Mouse (Mus musculus): ENCODE results near the gene Rabl2. TPM values are rescaled to one million over a fixed set of nuclear protein-coding genes. Genes with fewer than 3 reads are reported as not detected.
A peak's percentile ranks its signal among the peaks of the same experiment; 100 is the strongest.

Rabl2 gene
- 48.2 and 49.7 TPM in 2 replicates for total RNA-seq (2014; rRNA removed)
- 68.1 and 70.1 TPM in 2 replicates for polyA plus RNA-seq (2015; fragmentation: Nextera tagmentation; extraction: Ambion mirVana)

GRCm38 (mm10) chr15:89591723-89592455 lies at the start of gene Rabl2:
TSS of gene Rabl2 (minus strand) at chr15:89591923.
- peak; percentile 53 for TF ChIP-seq CTCF (IDR thresholded peaks at IDR 0.05)
- H3K4me2 ChIP-seq (ENCODE audit: low read depth, low read length, poor library complexity, severe bottlenecking), result peak within 1 kb of the TSS; percentile 80
- no peaks in the 10 kb centered on the region for H3K9me3 ChIP-seq (ENCODE audit: low read length)
- H3K4me3 ChIP-seq (ENCODE audit: low read depth, low read length), result peak within 1 kb of the TSS; percentile 59
- peak; percentile 93 for DNase-seq (ENCODE audit: low spot score)
- peak; percentile 94 for ATAC-seq (ENCODE audit: low FRiP score)
- H3K36me3 ChIP-seq (ENCODE audit: insufficient read depth, low read length), result peaks cover 8% of the 10 kb centered on the region; the same call in 1 of the 2 replicates
- under 1% methylated on average over 35 of the region's 35 CpGs for WGBS
- no peaks in the 10 kb centered on the region for H3K27me3 ChIP-seq (ENCODE audit: insufficient read depth, low read length)
- H3K27ac ChIP-seq (ENCODE audit: low read depth, low read length), result peak within 1 kb of the TSS; percentile 72
- no peaks in the 10 kb centered on the region for H3K4me1 ChIP-seq (ENCODE audit: insufficient read depth, low read length)
- peak within 1 kb of the TSS; percentile 58 for H3K9ac ChIP-seq (replicated peaks; ENCODE audit: low read length, poor library complexity, severe bottlenecking)

- no peaks in the 10 kb centered on the region for H3K27me3 ChIP-seq (ENCODE audit: insufficient read depth, low read length)
- WGBS, result 1% methylated on average over 6 of the region's 6 CpGs
- H3K9me3 ChIP-seq (ENCODE audit: low read length), result no peaks in the 10 kb centered on the region
- no peak overlapping the region for H3K27ac ChIP-seq (ENCODE audit: low read depth, low read length)
- peak; percentile 88 for DNase-seq (ENCODE audit: low spot score)
- ATAC-seq (ENCODE audit: low FRiP score), result 0 out of 2 replicates have a peak, but pooled peaks have one; percentile 56
- no peaks in the 10 kb centered on the region for H3K36me3 ChIP-seq (ENCODE audit: insufficient read depth, low read length)
- H3K4me2 ChIP-seq (ENCODE audit: low read depth, low read length, poor library complexity, severe bottlenecking), result no peak overlapping the region
- no peak overlapping the region for H3K4me3 ChIP-seq (ENCODE audit: low read depth, low read length)
- H3K4me1 ChIP-seq (ENCODE audit: insufficient read depth, low read length), result no peaks in the 10 kb centered on the region
- TF ChIP-seq CTCF (IDR thresholded peaks at IDR 0.05), result peak; percentile 100
- H3K9ac ChIP-seq (replicated peaks; ENCODE audit: low read length, poor library complexity, severe bottlenecking), result no peak overlapping the region
Observed at GRCm38 (mm10) chr15:89623626-89623959, 31.9 kb upstream of the Rabl2 start.

GRCm38 (mm10) chr15:89622959-89623625 lies 31.4 kb upstream of the Rabl2 start:
- Histone ChIP-seq H3K9me3 (ENCODE audit: low read length) (no peaks in the 10 kb centered on the region), H3K27me3 (ENCODE audit: insufficient read depth, low read length) (no peaks in the 10 kb centered on the region), H3K27ac (ENCODE audit: low read depth, low read length) (no peak overlapping the region), H3K4me2 (ENCODE audit: low read depth, low read length, poor library complexity, severe bottlenecking) (no peak overlapping the region), H3K36me3 (ENCODE audit: insufficient read depth, low read length) (no peaks in the 10 kb centered on the region), H3K4me1 (ENCODE audit: insufficient read depth, low read length) (no peaks in the 10 kb centered on the region), H3K4me3 (ENCODE audit: low read depth, low read length) (no peak overlapping the region), H3K9ac (replicated peaks; ENCODE audit: low read length, poor library complexity, severe bottlenecking) (no peak overlapping the region)
- ATAC-seq (ENCODE audit: low FRiP score), result no peak
- TF ChIP-seq CTCF (IDR thresholded peaks at IDR 0.05), result no peak
- 57% methylated on average over 5 of the region's 5 CpGs for WGBS
- no peak for DNase-seq (ENCODE audit: low spot score)

- Histone ChIP-seq H3K27ac (ENCODE audit: low read depth, low read length) (no peak overlapping the region), H3K4me2 (ENCODE audit: low read depth, low read length, poor library complexity, severe bottlenecking) (no peak overlapping the region), H3K27me3 (ENCODE audit: insufficient read depth, low read length) (no peaks in the 10 kb centered on the region), H3K4me3 (ENCODE audit: low read depth, low read length) (no peak overlapping the region), H3K36me3 (ENCODE audit: insufficient read depth, low read length) (no peaks in the 10 kb centered on the region), H3K9ac (replicated peaks; ENCODE audit: low read length, poor library complexity, severe bottlenecking) (no peak overlapping the region), H3K4me1 (ENCODE audit: insufficient read depth, low read length) (no peaks in the 10 kb centered on the region), H3K9me3 (ENCODE audit: low read length) (no peaks in the 10 kb centered on the region)
- DNase-seq (ENCODE audit: low spot score) (peak; percentile 56), ATAC-seq (ENCODE audit: low FRiP score) (no peak)
- 73% methylated on average over 12 of the region's 12 CpGs for WGBS
- peak; percentile 96 for TF ChIP-seq CTCF (IDR thresholded peaks at IDR 0.05)
Observed at GRCm38 (mm10) chr15:89622312-89622958, 30.7 kb upstream of the Rabl2 start.

- Histone ChIP-seq H3K9ac (replicated peaks; ENCODE audit: low read length, poor library complexity, severe bottlenecking) (no peak overlapping the region), H3K4me3 (ENCODE audit: low read depth, low read length) (no peak overlapping the region), H3K4me1 (ENCODE audit: insufficient read depth, low read length) (no peaks in the 10 kb centered on the region), H3K27ac (ENCODE audit: low read depth, low read length) (no peak overlapping the region), H3K27me3 (ENCODE audit: insufficient read depth, low read length) (no peaks in the 10 kb centered on the region), H3K36me3 (ENCODE audit: insufficient read depth, low read length) (no peaks in the 10 kb centered on the region), H3K9me3 (ENCODE audit: low read length) (no peaks in the 10 kb centered on the region), H3K4me2 (ENCODE audit: low read depth, low read length, poor library complexity, severe bottlenecking) (no peak overlapping the region)
- DNase-seq (ENCODE audit: low spot score) (no peak), ATAC-seq (ENCODE audit: low FRiP score) (no peak)
- WGBS, result 85% methylated on average over 9 of the region's 9 CpGs
- TF ChIP-seq CTCF (IDR thresholded peaks at IDR 0.05), result no peak
Observed at GRCm38 (mm10) chr15:89607888-89608287, 16.2 kb upstream of the Rabl2 start.

GRCm38 (mm10) chr15:89607480-89607879 lies 15.8 kb upstream of the Rabl2 start:
- no peak for TF ChIP-seq CTCF (IDR thresholded peaks at IDR 0.05)
- H3K4me3 ChIP-seq (ENCODE audit: low read depth, low read length), result no peak overlapping the region
- 86% methylated on average over 8 of the region's 8 CpGs for WGBS
- no peaks in the 10 kb centered on the region for H3K9me3 ChIP-seq (ENCODE audit: low read length)
- no peaks in the 10 kb centered on the region for H3K36me3 ChIP-seq (ENCODE audit: insufficient read depth, low read length)
- ATAC-seq (ENCODE audit: low FRiP score) (no peak), DNase-seq (ENCODE audit: low spot score) (no peak)
- no peak overlapping the region for H3K9ac ChIP-seq (replicated peaks; ENCODE audit: low read length, poor library complexity, severe bottlenecking)
- H3K27me3 ChIP-seq (ENCODE audit: insufficient read depth, low read length), result no peaks in the 10 kb centered on the region
- no peak overlapping the region for H3K4me2 ChIP-seq (ENCODE audit: low read depth, low read length, poor library complexity, severe bottlenecking)
- no peaks in the 10 kb centered on the region for H3K4me1 ChIP-seq (ENCODE audit: insufficient read depth, low read length)
- no peak overlapping the region for H3K27ac ChIP-seq (ENCODE audit: low read depth, low read length)

Data from midbrain, postnatal 0 days (tissue).